Mouse (Mus musculus) CH12.LX (cell line): ENCODE results near the gene Fam171a2. TPM values are rescaled to one million over a fixed set of nuclear protein-coding genes. Genes with fewer than 3 reads are reported as not detected.

ENCODE experiments used
- DNase-seq: peaks from one replicate; pipeline ENCODE4 v3.0.0-alpha.2; 2013; ENCODE audit errors: extremely low read depth
- H3K27ac ChIP-seq: 2 replicates; pipeline ENCODE4 v1.5.1; 2012; ENCODE audit warnings: low read depth, mild to moderate bottlenecking, control low read depth, moderate library complexity; ENCODE audit not compliant: insufficient read depth
- H3K27me3 ChIP-seq: replicated peaks from 2 replicates; pipeline ENCODE3; 2012; ENCODE audit warnings: inconsistent platforms
- H3K36me3 ChIP-seq, 2 experiments: replicated peaks in 1 of 2; 2 replicates each; pipeline versions ENCODE3 to v1.6.1; 2012; ENCODE audit warnings: inconsistent platforms in 1 of 2, low read length in 1 of 2, mild to moderate bottlenecking in 1 of 2, mixed read lengths in 1 of 2, moderate library complexity in 1 of 2; ENCODE audit not compliant: control insufficient read depth in 1 of 2, insufficient read depth in 1 of 2
- H3K4me1 ChIP-seq, 2 experiments: 2 replicates each; pipeline ENCODE4 v1.6.1; 2012; ENCODE audit warnings: inconsistent platforms in 1 of 2, moderate library complexity in 1 of 2; ENCODE audit not compliant: insufficient read depth in 2 of 2, control insufficient read depth in 1 of 2
- H3K4me2 ChIP-seq: 2 replicates; pipeline ENCODE4 v1.6.1; 2012; ENCODE audit warnings: low read depth, mild to moderate bottlenecking, control low read depth; ENCODE audit not compliant: poor library complexity, insufficient read depth, severe bottlenecking
- H3K4me3 ChIP-seq, 3 experiments: fragments of 150-350 bp in 1 of 3; sonication (generic) in 1 of 3; replicated peaks in 1 of 3; 2 replicates each; pipeline versions ENCODE3 to v1.5.1; 2011 to 2012; ENCODE audit warnings: low read depth in 2 of 3, low read length in 2 of 3, mild to moderate bottlenecking in 2 of 3, moderate library complexity in 2 of 3, control low read depth in 1 of 3, improper control_type of control experiment in 1 of 3, inconsistent platforms in 1 of 3, mixed read lengths in 1 of 3; ENCODE audit not compliant: poor library complexity in 1 of 3
- H3K79me2 ChIP-seq: replicated peaks from 2 replicates; pipeline ENCODE4 v1.6.1; 2012; ENCODE audit warnings: mild to moderate bottlenecking, moderate library complexity; ENCODE audit not compliant: control insufficient read depth, poor library complexity, insufficient read depth, severe bottlenecking; ENCODE audit errors: extremely low read depth
- H3K9ac ChIP-seq: 2 replicates; pipeline ENCODE4 v1.6.1; 2012; ENCODE audit warnings: low read depth, mild to moderate bottlenecking, control low read depth, moderate library complexity; ENCODE audit not compliant: insufficient read depth
- H3K9me3 ChIP-seq: replicated peaks from 2 replicates; pipeline ENCODE3; 2012; ENCODE audit warnings: low read length, inconsistent platforms, mixed read lengths
- BHLHE40 ChIP-seq: IDR thresholded peaks from 2 replicates; pipeline ENCODE4 v1.6.1; 2011; ENCODE audit warnings: mild to moderate bottlenecking, low read depth, low read length, improper control_type of control experiment
- CHD1 ChIP-seq: IDR thresholded peaks from 2 replicates; pipeline ENCODE4 v1.6.1; 2012; ENCODE audit warnings: low read depth, low read length, improper control_type of control experiment, inconsistent platforms
- CHD2 ChIP-seq: IDR thresholded peaks from 2 replicates; pipeline ENCODE4 v1.6.1; 2011; ENCODE audit warnings: low read length, improper control_type of control experiment
- E2F4 ChIP-seq: IDR thresholded peaks from 2 replicates; pipeline ENCODE4 v1.6.1; 2011; ENCODE audit warnings: low read depth, low read length, improper control_type of control experiment; ENCODE audit not compliant: insufficient replicate concordance
- ELF1 ChIP-seq: IDR thresholded peaks from 2 replicates; pipeline ENCODE4 v1.6.1; 2014; ENCODE audit warnings: low read depth, mild to moderate bottlenecking, inconsistent platforms, low read length, improper control_type of control experiment
- EP300 ChIP-seq: IDR thresholded peaks from 2 replicates; pipeline ENCODE4 v1.6.1; 2011; ENCODE audit warnings: low read length, improper control_type of control experiment
- ETS1 ChIP-seq: conservative IDR thresholded peaks from 2 replicates; pipeline ENCODE4 v1.6.1; 2012; ENCODE audit warnings: low read depth, mild to moderate bottlenecking, inconsistent platforms, low read length, improper control_type of control experiment, moderate library complexity
- GABPA ChIP-seq: IDR thresholded peaks from 2 replicates; pipeline ENCODE4 v1.6.1; 2012; ENCODE audit warnings: low read depth, low read length, improper control_type of control experiment, inconsistent platforms; ENCODE audit not compliant: insufficient replicate concordance
- HCFC1 ChIP-seq: IDR thresholded peaks from 2 replicates; pipeline ENCODE4 v1.6.1; 2012; ENCODE audit warnings: low read depth, mild to moderate bottlenecking, inconsistent platforms, low read length, improper control_type of control experiment
- IRF4 ChIP-seq: IDR thresholded peaks from 2 replicates; pipeline ENCODE4 v1.6.1; 2014; ENCODE audit warnings: low read depth, mild to moderate bottlenecking, inconsistent platforms, low read length, improper control_type of control experiment
- JUN ChIP-seq: IDR thresholded peaks from 2 replicates; pipeline ENCODE4 v1.6.1; 2011; ENCODE audit warnings: low read depth, mild to moderate bottlenecking, low read length, improper control_type of control experiment, moderate library complexity; ENCODE audit not compliant: insufficient read depth
- JUND ChIP-seq: conservative IDR thresholded peaks from 2 replicates; pipeline ENCODE4 v1.6.1; 2011; ENCODE audit warnings: low read depth, low read length, improper control_type of control experiment
- KAT2A ChIP-seq: IDR thresholded peaks from 2 replicates; pipeline ENCODE4 v1.6.1; 2012; ENCODE audit warnings: low read length, improper control_type of control experiment, inconsistent platforms; ENCODE audit not compliant: insufficient replicate concordance
- MAFK ChIP-seq: IDR thresholded peaks from 2 replicates; pipeline ENCODE4 v1.6.1; 2011; ENCODE audit warnings: low read length, improper control_type of control experiment; ENCODE audit not compliant: insufficient replicate concordance
- MEF2A ChIP-seq: IDR thresholded peaks from 2 replicates; pipeline ENCODE4 v1.6.1; 2014; ENCODE audit warnings: low read depth, mild to moderate bottlenecking, inconsistent platforms, low read length, improper control_type of control experiment, borderline replicate concordance
- MXI1 ChIP-seq: IDR thresholded peaks from 2 replicates; pipeline ENCODE4 v1.6.1; 2011; ENCODE audit warnings: mild to moderate bottlenecking, low read depth, low read length, improper control_type of control experiment
- MYC ChIP-seq: IDR thresholded peaks from 2 replicates; pipeline ENCODE4 v1.6.1; 2011; ENCODE audit warnings: low read depth, mild to moderate bottlenecking, improper control_type of control experiment, low read length
- NELFE ChIP-seq: IDR thresholded peaks from 2 replicates; pipeline ENCODE4 v1.6.1; 2011; ENCODE audit warnings: low read depth, low read length, improper control_type of control experiment
- NRF1 ChIP-seq: IDR thresholded peaks from 2 replicates; pipeline ENCODE4 v1.6.1; 2014; ENCODE audit warnings: low read depth, mild to moderate bottlenecking, inconsistent platforms, low read length, improper control_type of control experiment, moderate library complexity
- PAX5 ChIP-seq: IDR thresholded peaks from 2 replicates; pipeline ENCODE4 v1.6.1; 2012; ENCODE audit warnings: low read length, inconsistent platforms, mixed read lengths
- POLR2A ChIP-seq: IDR thresholded peaks from 2 replicates; pipeline ENCODE4 v1.6.1; 2011; ENCODE audit warnings: low read depth, mild to moderate bottlenecking, improper control_type of control experiment, low read length
- RAD21 ChIP-seq: IDR thresholded peaks from 2 replicates; pipeline ENCODE4 v1.6.1; 2011; ENCODE audit warnings: low read depth, mild to moderate bottlenecking, low read length, improper control_type of control experiment, moderate library complexity
- RCOR1 ChIP-seq: conservative IDR thresholded peaks from 2 replicates; pipeline ENCODE4 v1.6.1; 2012; ENCODE audit warnings: low read depth, mild to moderate bottlenecking, inconsistent platforms, low read length, improper control_type of control experiment
- SIN3A ChIP-seq: IDR thresholded peaks from 2 replicates; pipeline ENCODE4 v1.6.1; 2012; ENCODE audit warnings: low read length, improper control_type of control experiment, inconsistent platforms
- SMC3 ChIP-seq: IDR thresholded peaks from 2 replicates; pipeline ENCODE4 v1.6.1; 2011; ENCODE audit warnings: low read depth, low read length, improper control_type of control experiment
- TCF12 ChIP-seq: IDR thresholded peaks from 2 replicates; pipeline ENCODE4 v1.6.1; 2014; ENCODE audit warnings: low read depth, mild to moderate bottlenecking, inconsistent platforms, low read length, improper control_type of control experiment
- UBTF ChIP-seq: IDR thresholded peaks from 2 replicates; pipeline ENCODE4 v1.6.1; 2012; ENCODE audit warnings: low read depth, mild to moderate bottlenecking, inconsistent platforms, low read length, improper control_type of control experiment, moderate library complexity
- USF1 ChIP-seq: IDR thresholded peaks from 2 replicates; pipeline ENCODE4 v1.6.1; 2014; ENCODE audit warnings: low read depth, mild to moderate bottlenecking, inconsistent platforms, low read length, improper control_type of control experiment
- USF2 ChIP-seq: conservative IDR thresholded peaks from 2 replicates; pipeline ENCODE4 v1.6.1; 2011; ENCODE audit warnings: low read depth, low read length, improper control_type of control experiment
- ZC3H11A ChIP-seq: IDR thresholded peaks from 2 replicates; pipeline ENCODE4 v1.6.1; 2012; ENCODE audit warnings: low read depth, mild to moderate bottlenecking, inconsistent platforms, low read length, improper control_type of control experiment
- ZKSCAN1 ChIP-seq: IDR thresholded peaks from 2 replicates; pipeline ENCODE4 v1.6.1; 2012; ENCODE audit warnings: low read depth, inconsistent platforms, low read length, improper control_type of control experiment, borderline replicate concordance
- ZMIZ1 ChIP-seq: IDR thresholded peaks from 2 replicates; pipeline ENCODE4 v1.6.1; 2012; ENCODE audit warnings: low read depth, mild to moderate bottlenecking, inconsistent platforms, low read length, improper control_type of control experiment
- dilution Hi-C: fragments of 300-500 bp; cut with MboI; formaldehyde crosslinking; loops from 2 replicates; pipeline ENCODE4 v1.14.3; 2020; ENCODE audit warnings: low sequenced_read_pairs; ENCODE audit not compliant: extremely low pct_unique_long_range_greater_than_20kb, extremely low pct_ligation_motif_present
- in situ Hi-C: fragments of 300-500 bp; cut with MboI; formaldehyde crosslinking; loops from 3 replicates; pipeline ENCODE4 v1.14.3; 2019; ENCODE audit warnings: low sequenced_read_pairs, low pct_ligation_motif_present, low pct_unique_long_range_greater_than_20kb, mixed read lengths
- polyA plus RNA-seq: library from polyadenylated mRNA; unstranded; fragments of >175 nt; gene quantifications from 2 replicates; pipeline ENCODE4 v1.2.1, GENCODE M21; 2012; ENCODE audit warnings: low read depth; ENCODE audit not compliant: insufficient read length
- total RNA-seq, 2 experiments: library from RNA; depleted of rRNA; stranded (reverse); fragments of 300-350 nt in 1 of 2; fragments of >200 nt in 1 of 2; gene quantifications; 2 replicates each; pipeline ENCODE4 v1.2.3; 2012 to 2014

Fam171a2 gene
- total and polyA plus RNA-seq, 3 experiments, result not detected

- TF ChIP-seq CHD1, result peak; percentile 92; the same call in 1 of the 2 replicates
- TF ChIP-seq BHLHE40, result no peak
- no peak for TF ChIP-seq ZC3H11A
- peak; percentile 80 for TF ChIP-seq SMC3
- no peak; the same call in none of the 2 replicates for TF ChIP-seq POLR2A
- TF ChIP-seq ZMIZ1, result no peak
- TF ChIP-seq E2F4, result no peak
- no peak for TF ChIP-seq IRF4
- no peak for TF ChIP-seq USF1
- no peak for TF ChIP-seq RCOR1
These were observed 16.4 kb downstream of the Fam171a2 start (continued) for GRCm38 (mm10) chr11:102431018-102431645.

DNA sequence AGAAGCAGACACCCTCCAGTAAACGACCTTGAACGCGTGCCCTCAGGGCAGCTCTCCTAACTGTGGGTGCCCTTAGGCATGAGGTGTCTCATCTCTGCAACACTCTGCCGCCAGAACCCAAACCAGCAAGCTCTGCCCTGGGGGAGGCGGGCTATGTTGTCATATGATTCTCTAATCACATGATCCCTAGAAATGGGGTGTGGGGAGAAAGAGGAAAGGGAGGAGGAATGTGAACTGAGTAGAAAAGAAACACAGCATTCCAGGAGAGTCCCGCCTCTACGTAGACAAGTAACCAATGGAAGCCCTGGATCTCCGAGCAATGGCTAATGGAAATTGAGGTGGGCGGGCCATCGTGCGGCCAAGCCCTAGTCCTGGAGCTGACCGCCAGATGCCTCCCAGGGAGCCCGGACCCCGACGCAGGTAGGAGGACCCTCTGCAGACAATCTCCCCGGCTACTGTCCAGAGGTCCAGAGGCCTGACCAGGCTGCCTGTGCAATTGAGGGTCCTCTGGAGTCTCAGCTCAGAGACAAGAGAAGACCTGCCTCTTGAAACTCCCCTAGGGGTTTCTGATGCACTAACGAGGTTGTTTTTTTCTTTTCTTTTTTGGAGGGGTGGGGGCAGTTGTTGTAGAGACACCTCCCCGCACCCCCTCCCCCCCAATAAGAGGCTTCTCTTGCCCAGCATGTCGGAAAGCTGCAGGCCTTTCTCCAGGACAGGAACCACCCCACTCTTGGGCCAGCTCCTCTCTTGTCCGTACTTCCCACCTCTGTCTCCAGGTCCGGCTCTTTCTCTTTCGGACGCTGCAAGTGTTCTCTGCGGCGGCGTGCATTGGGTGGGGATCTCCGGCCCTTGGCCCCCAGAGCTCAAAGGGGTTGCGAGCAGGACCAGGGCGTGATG is 17.1 kb downstream of the Fam171a2 start, which contains the start of gene Grn:
Gene Grn, plus strand, starts transcription at position 195 of the 897 bp plus-strand sequence.
- Histone ChIP-seq H3K4me2 (peak within 1 kb of the TSS; percentile 91), H3K27me3 (no peaks in the 10 kb centered on the region), H3K9ac (peak within 1 kb of the TSS; percentile 79), H3K4me1 (peaks cover 27 to 55% of the 10 kb centered on the region in 2 experiments), H3K4me3 (peak within 1 kb of the TSS; percentile 67 to 75 (median 68)), H3K36me3 (peaks cover 9 to 21% of the 10 kb centered on the region in 2 experiments), H3K79me2 (no peaks in the 10 kb centered on the region), H3K27ac (peak within 1 kb of the TSS; percentile 72), H3K9me3 (no peaks in the 10 kb centered on the region)
- DNase-seq, result peak; percentile 92
- dilution Hi-C loops (no loop called here), in situ Hi-C loops (loop anchor here (5.0 kb wide), 1 partner anchor 128 kb away; no protein-coding TSS in a partner anchor)
- TF ChIP-seq JUND, result no peak
- peak; percentile 94 for TF ChIP-seq USF2
- no peak for TF ChIP-seq GABPA
- TF ChIP-seq MXI1, result peak; percentile 62; the same call in 1 of the 2 replicates
- no peak for TF ChIP-seq E2F4
- no peak for TF ChIP-seq RAD21
- TF ChIP-seq MAFK, result no peak
- peak; percentile 60 for TF ChIP-seq HCFC1
- no peak; the same call in 1 of the 2 replicates for TF ChIP-seq CHD2
- TF ChIP-seq TCF12, result peak; percentile 42; the same call in 1 of the 2 replicates
- TF ChIP-seq JUN, result no peak
- no peak for TF ChIP-seq EP300
- TF ChIP-seq CHD1, result no peak
- TF ChIP-seq PAX5, result no peak
- peak; percentile 45 for TF ChIP-seq NELFE
- no peak for TF ChIP-seq UBTF
- no peak for TF ChIP-seq KAT2A
- TF ChIP-seq USF1, result peak; percentile 89
- TF ChIP-seq MYC, result no peak
- TF ChIP-seq SIN3A, result peak; percentile 94
- peak; percentile 18; the same call in 1 of the 2 replicates for TF ChIP-seq IRF4
- peak; percentile 56 for TF ChIP-seq POLR2A
- TF ChIP-seq ZKSCAN1, result no peak
- TF ChIP-seq MEF2A, result no peak
- no peak for TF ChIP-seq ELF1
- TF ChIP-seq RCOR1, result no peak
- no peak for TF ChIP-seq ETS1
- TF ChIP-seq SMC3, result no peak
- no peak for TF ChIP-seq NRF1
